Mouse (Mus musculus): ENCODE results near the gene Ddc. TPM values are rescaled to one million over a fixed set of nuclear protein-coding genes. Genes with fewer than 3 reads are reported as not detected.

Ddc gene
- 8.8 and 9.3 TPM in 2 replicates for polyA plus RNA-seq (2015; fragmentation: Nextera tagmentation; extraction: Ambion mirVana)

GRCm38 (mm10) chr11:11897645-11898357 is at the start of gene Ddc:
Gene Ddc, minus strand, starts transcription at chr11:11898144.
- ATAC-seq (ENCODE audit: low FRiP score, low read depth), result no peak
- Histone ChIP-seq H3K36me3 (no peaks in the 10 kb centered on the region), H3K9ac (no peak within 1 kb of the TSS), H3K9me3 (no peaks in the 10 kb centered on the region), H3K27ac (replicated peaks) (no peak within 1 kb of the TSS), H3K4me3 (no peak within 1 kb of the TSS), H3K4me2 (no peak within 1 kb of the TSS), H3K4me1 (replicated peaks) (no peaks in the 10 kb centered on the region), H3K27me3 (no peaks in the 10 kb centered on the region)
- 76% methylated on average over 12 of the region's 12 CpGs for WGBS

GRCm38 (mm10) chr11:11945766-11946165 is 47.8 kb upstream of the Ddc start:
- H3K27me3 ChIP-seq, result no peaks in the 10 kb centered on the region
- H3K4me1 ChIP-seq (replicated peaks), result no peaks in the 10 kb centered on the region
- H3K9me3 ChIP-seq, result no peaks in the 10 kb centered on the region
- H3K36me3 ChIP-seq, result peaks cover 14% of the 10 kb centered on the region
- no peak overlapping the region for H3K27ac ChIP-seq (replicated peaks)
- H3K4me3 ChIP-seq, result no peak overlapping the region
- WGBS, result 95% methylated on average over 4 of the region's 4 CpGs
- no peak overlapping the region for H3K9ac ChIP-seq
- ATAC-seq (ENCODE audit: low FRiP score, low read depth), result no peak
- no peak overlapping the region for H3K4me2 ChIP-seq

- H3K4me3 ChIP-seq, result no peak overlapping the region
- ATAC-seq (ENCODE audit: low FRiP score, low read depth), result no peak
- 95% methylated on average over 4 of the region's 4 CpGs for WGBS
These were observed 46.9 kb upstream of the Ddc start for GRCm38 (mm10) chr11:11944814-11945213.

DNA sequence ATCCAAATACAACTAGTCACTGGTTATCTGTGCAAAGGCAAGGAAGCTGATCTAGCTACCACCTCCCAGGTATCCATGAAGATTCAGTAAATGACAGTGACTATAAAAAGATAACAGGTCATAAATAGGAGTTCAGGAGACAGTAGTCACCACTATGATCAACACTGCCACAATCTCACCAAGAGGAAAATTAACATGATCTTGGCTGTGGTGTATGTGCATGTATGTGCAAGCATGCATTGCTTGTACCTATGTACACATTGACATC is 46.1 kb upstream of the Ddc start:
- no peaks in the 10 kb centered on the region for H3K9me3 ChIP-seq
- H3K4me2 ChIP-seq, result no peak overlapping the region
- H3K4me3 ChIP-seq, result no peak overlapping the region
- H3K4me1 ChIP-seq (replicated peaks), result no peaks in the 10 kb centered on the region
- no peak for ATAC-seq (ENCODE audit: low FRiP score, low read depth)
- H3K27ac ChIP-seq (replicated peaks), result no peak overlapping the region
- no peaks in the 10 kb centered on the region for H3K27me3 ChIP-seq
- peaks cover 8% of the 10 kb centered on the region for H3K36me3 ChIP-seq
- H3K9ac ChIP-seq, result no peak overlapping the region

More at GRCm38 (mm10) chr11:11944814-11945213, 46.9 kb upstream of the Ddc start:
- Histone ChIP-seq H3K4me1 (replicated peaks) (no peaks in the 10 kb centered on the region), H3K27ac (replicated peaks) (no peak overlapping the region), H3K9me3 (no peaks in the 10 kb centered on the region), H3K27me3 (no peaks in the 10 kb centered on the region), H3K4me2 (no peak overlapping the region), H3K36me3 (peaks cover 10% of the 10 kb centered on the region), H3K9ac (no peak overlapping the region)

GRCm38 (mm10) chr11:11943240-11944081 is 45.5 kb upstream of the Ddc start:
- no peaks in the 10 kb centered on the region for H3K9me3 ChIP-seq
- no peak overlapping the region for H3K9ac ChIP-seq
- 80% methylated on average over 13 of the region's 13 CpGs for WGBS
- H3K36me3 ChIP-seq, result peaks cover 8% of the 10 kb centered on the region
- no peak for ATAC-seq (ENCODE audit: low FRiP score, low read depth)
- H3K27me3 ChIP-seq, result no peaks in the 10 kb centered on the region
- H3K4me2 ChIP-seq, result no peak overlapping the region
- no peak overlapping the region for H3K4me3 ChIP-seq
- no peak overlapping the region for H3K27ac ChIP-seq (replicated peaks)
- H3K4me1 ChIP-seq (replicated peaks), result no peaks in the 10 kb centered on the region

DNA sequence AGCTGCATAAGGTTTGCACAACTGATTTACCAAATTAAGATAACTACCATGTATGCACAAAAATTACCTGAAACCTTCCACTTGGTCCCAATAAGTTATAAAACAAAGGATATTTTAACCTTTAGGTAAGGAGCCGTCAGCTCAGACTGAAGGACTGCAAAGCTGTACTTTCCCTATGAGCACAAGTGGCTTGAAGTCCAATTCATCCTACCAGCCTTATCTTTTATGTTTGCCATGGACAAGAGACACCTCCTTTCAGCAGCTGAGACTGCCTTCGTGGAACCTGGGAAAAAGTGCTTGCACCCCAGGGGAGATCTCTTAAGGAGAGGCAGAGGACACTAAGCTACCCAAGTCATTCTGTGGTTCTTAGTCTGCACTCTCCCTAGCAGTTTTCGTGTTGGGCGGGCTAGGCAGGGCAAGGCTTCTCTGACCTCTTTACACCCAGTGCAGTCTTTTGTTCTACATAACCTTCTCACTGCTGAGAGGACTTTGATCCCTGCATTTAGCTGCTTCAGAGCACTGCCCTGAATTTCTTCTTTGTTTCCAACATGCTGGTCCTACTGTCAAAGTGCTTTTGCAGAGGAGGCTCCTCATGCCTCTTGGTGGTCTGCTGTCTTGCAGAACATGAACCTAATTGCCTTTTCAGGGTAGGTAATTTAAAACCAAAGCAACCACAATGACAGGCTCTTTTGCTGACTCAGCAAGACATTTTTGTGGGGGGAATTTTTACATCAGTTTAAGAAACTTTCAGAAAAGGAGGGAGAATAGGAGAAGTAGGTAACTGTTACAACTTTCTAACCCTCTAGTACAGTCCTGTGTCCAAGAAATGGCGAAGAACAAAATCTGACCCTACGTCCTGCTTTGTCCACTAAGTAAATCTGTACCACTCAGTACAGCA is 44.6 kb upstream of the Ddc start:
- WGBS, result 34% methylated on average over 6 of the region's 6 CpGs
- H3K4me3 ChIP-seq, result no peak overlapping the region
- H3K27me3 ChIP-seq, result no peaks in the 10 kb centered on the region
- H3K9ac ChIP-seq, result no peak overlapping the region
- no peak overlapping the region for H3K27ac ChIP-seq (replicated peaks)
- no peak overlapping the region for H3K4me2 ChIP-seq
- H3K36me3 ChIP-seq, result peaks cover 8% of the 10 kb centered on the region
- ATAC-seq (ENCODE audit: low FRiP score, low read depth), result no peak
- H3K9me3 ChIP-seq, result no peaks in the 10 kb centered on the region
- no peaks in the 10 kb centered on the region for H3K4me1 ChIP-seq (replicated peaks)

DNA sequence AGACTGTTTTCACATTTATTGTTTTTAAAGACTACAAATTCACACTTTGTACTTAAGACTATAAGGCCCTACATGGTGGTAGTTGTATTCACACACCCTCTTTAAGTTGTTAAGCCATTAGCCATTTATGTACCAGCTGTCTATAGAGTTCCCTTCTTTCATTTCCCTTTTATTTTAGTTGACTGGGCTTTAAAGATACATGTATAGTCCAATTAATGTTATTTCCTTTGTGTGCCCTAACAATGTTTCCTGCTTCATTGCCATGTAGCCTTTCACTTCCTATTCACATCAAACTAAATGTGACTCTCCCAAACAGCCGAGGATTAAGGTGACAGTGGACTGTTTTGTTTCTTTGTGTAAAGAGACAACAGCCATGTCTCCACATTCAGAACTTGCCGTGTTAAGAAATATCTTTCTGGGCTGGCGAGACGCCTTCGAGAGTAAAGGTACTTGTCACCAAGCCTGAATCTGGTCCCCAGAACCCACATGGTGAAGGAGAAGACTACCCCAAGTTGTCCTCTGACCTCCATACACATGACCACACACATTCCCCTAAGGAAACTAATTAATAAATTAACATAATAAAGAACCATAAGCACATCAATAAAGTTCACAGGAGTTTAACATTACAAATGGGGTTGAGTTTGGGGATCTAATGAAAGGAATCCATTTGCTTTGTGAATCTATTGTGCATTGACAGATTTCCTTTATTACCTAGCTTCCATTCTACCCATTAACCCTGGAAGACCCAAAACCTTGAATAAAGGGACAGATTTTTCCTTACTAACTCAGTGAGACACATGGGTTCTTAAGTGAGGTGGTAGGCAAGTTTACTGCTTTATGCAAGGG is 43.1 kb upstream of the Ddc start:
- no peaks in the 10 kb centered on the region for H3K9me3 ChIP-seq

DNA sequence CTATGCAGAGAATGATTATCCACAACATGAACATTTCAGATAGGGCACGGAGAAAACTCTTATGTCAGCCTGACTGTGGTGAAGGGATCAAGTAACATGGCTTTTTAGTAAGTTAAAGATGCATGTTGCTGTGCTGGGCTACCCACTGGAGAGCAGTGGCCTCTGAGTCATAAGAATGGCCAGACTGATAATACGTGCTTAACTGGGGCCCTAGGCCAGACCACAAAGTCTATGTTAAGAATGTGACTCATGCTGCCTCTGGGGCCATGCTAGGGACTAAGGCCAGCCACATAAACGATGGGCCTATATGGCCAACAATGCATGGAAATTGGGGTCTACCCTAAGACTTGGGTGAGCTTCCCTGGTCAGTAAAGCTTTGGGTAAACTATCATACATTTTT is 41.7 kb upstream of the Ddc start:
- Histone ChIP-seq H3K9ac (no peak overlapping the region), H3K27me3 (no peaks in the 10 kb centered on the region), H3K36me3 (peaks cover 18% of the 10 kb centered on the region), H3K4me3 (no peak overlapping the region), H3K27ac (replicated peaks) (no peak overlapping the region), H3K4me2 (no peak overlapping the region), H3K9me3 (no peaks in the 10 kb centered on the region), H3K4me1 (replicated peaks) (no peaks in the 10 kb centered on the region)
- ATAC-seq (ENCODE audit: low FRiP score, low read depth), result no peak
- 81% methylated on average over 3 of the region's 3 CpGs for WGBS

More for the DNA sequence above, 43.1 kb upstream of the Ddc start:
- H3K36me3 ChIP-seq, result peaks cover 13% of the 10 kb centered on the region
- no peak overlapping the region for H3K9ac ChIP-seq
- H3K4me3 ChIP-seq, result no peak overlapping the region
- H3K27ac ChIP-seq (replicated peaks), result no peak overlapping the region
- WGBS, result 26% methylated on average over 5 of the region's 5 CpGs
- no peak overlapping the region for H3K4me2 ChIP-seq
- H3K27me3 ChIP-seq, result no peaks in the 10 kb centered on the region
- no peaks in the 10 kb centered on the region for H3K4me1 ChIP-seq (replicated peaks)
- ATAC-seq (ENCODE audit: low FRiP score, low read depth), result no peak

- H3K27me3 ChIP-seq, result no peaks in the 10 kb centered on the region
- H3K9me3 ChIP-seq, result no peaks in the 10 kb centered on the region
- no peak for ATAC-seq (ENCODE audit: low FRiP score, low read depth)
- H3K4me1 ChIP-seq (replicated peaks), result no peaks in the 10 kb centered on the region
- no peak overlapping the region for H3K4me3 ChIP-seq
- H3K27ac ChIP-seq (replicated peaks), result no peak overlapping the region
- 94% methylated on average over 1 of the region's 1 CpGs for WGBS
- no peak overlapping the region for H3K4me2 ChIP-seq
- no peak overlapping the region for H3K9ac ChIP-seq
- H3K36me3 ChIP-seq, result peaks cover 10% of the 10 kb centered on the region
These were observed 40.6 kb upstream of the Ddc start for GRCm38 (mm10) chr11:11938591-11938990.

GRCm38 (mm10) chr11:11937340-11938030 is 39.5 kb upstream of the Ddc start:
- Histone ChIP-seq H3K9me3 (no peaks in the 10 kb centered on the region), H3K9ac (no peak overlapping the region), H3K4me3 (no peak overlapping the region), H3K36me3 (peaks cover 12% of the 10 kb centered on the region; the same call in 1 of the 2 replicates), H3K27me3 (no peaks in the 10 kb centered on the region), H3K4me2 (no peak overlapping the region), H3K4me1 (replicated peaks) (no peaks in the 10 kb centered on the region), H3K27ac (replicated peaks) (no peak overlapping the region)
- ATAC-seq (ENCODE audit: low FRiP score, low read depth), result no peak
- 91% methylated on average over 10 of the region's 10 CpGs for WGBS

GRCm38 (mm10) chr11:11934808-11935207 is 36.9 kb upstream of the Ddc start:
- H3K9ac ChIP-seq, result no peak overlapping the region
- no peak overlapping the region for H3K27ac ChIP-seq (replicated peaks)
- H3K4me1 ChIP-seq (replicated peaks), result no peaks in the 10 kb centered on the region
- H3K36me3 ChIP-seq, result peaks cover 12% of the 10 kb centered on the region; the same call in 1 of the 2 replicates
- H3K4me2 ChIP-seq, result no peak overlapping the region
- 80% methylated on average over 8 of the region's 8 CpGs for WGBS
- no peak for ATAC-seq (ENCODE audit: low FRiP score, low read depth)
- no peaks in the 10 kb centered on the region for H3K27me3 ChIP-seq
- H3K9me3 ChIP-seq, result no peaks in the 10 kb centered on the region
- H3K4me3 ChIP-seq, result no peak overlapping the region

All from hindbrain, embryonic 15.5 days (tissue).